Mouse (Mus musculus) kidney, embryonic 15.5 days (tissue): ENCODE measurements at regions not wholly inside any gene's neighbourhood (a gene's known extent, or its start where the extent isn't known, plus 50 kb on each side); places are given as distances from the start of the nearest gene placed in this dataset.

Experiments used
- ATAC-seq: fragments of 200-750 bp; cut with Nextera tagmentation; replicated peaks from 2 replicates; pipeline ENCODE4 v1.8.0; 2017; ENCODE audit warnings: moderate TSS enrichment; ENCODE audit not compliant: low FRiP score
- H3K27ac ChIP-seq: fragments of 300-500 bp; sonication (generic); 2 replicates; pipeline ENCODE4 v1.5.1; 2015; ENCODE audit warnings: mild to moderate bottlenecking, inconsistent platforms
- H3K27me3 ChIP-seq: fragments of 300-500 bp; sonication (generic); 2 replicates; pipeline ENCODE4 v1.6.1; 2015; ENCODE audit warnings: inconsistent platforms
- H3K36me3 ChIP-seq: fragments of 300-500 bp; sonication (generic); 2 replicates; pipeline ENCODE4 v1.6.1; 2015; ENCODE audit warnings: inconsistent platforms
- H3K4me1 ChIP-seq: fragments of 300-500 bp; sonication (generic); 2 replicates; pipeline ENCODE4 v1.6.1; 2015; ENCODE audit warnings: inconsistent platforms
- H3K4me2 ChIP-seq: fragments of 300-500 bp; sonication (generic); 2 replicates; pipeline ENCODE4 v1.6.1; 2015; ENCODE audit warnings: moderate library complexity, mild to moderate bottlenecking, inconsistent platforms
- H3K4me3 ChIP-seq: fragments of 300-500 bp; sonication (generic); replicated peaks from 2 replicates; pipeline ENCODE4 v1.5.1; 2015; ENCODE audit warnings: mild to moderate bottlenecking, inconsistent platforms
- H3K9ac ChIP-seq: fragments of 300-500 bp; sonication (generic); 2 replicates; pipeline ENCODE4 v1.6.1; 2015; ENCODE audit warnings: mild to moderate bottlenecking, inconsistent platforms
- H3K9me3 ChIP-seq: fragments of 300-500 bp; sonication (generic); replicated peaks from 2 replicates; pipeline ENCODE4 v1.6.1; 2016; ENCODE audit warnings: inconsistent platforms
- WGBS: fragments of 180-500 bp; shearing (Covaris S2); methylation state at CpG from one replicate; pipeline ENCODE4 v1.1.7; 2015; ENCODE audit warnings: mixed read lengths; 5-methylcytosine and 5-hydroxymethylcytosine counted together

DNA sequence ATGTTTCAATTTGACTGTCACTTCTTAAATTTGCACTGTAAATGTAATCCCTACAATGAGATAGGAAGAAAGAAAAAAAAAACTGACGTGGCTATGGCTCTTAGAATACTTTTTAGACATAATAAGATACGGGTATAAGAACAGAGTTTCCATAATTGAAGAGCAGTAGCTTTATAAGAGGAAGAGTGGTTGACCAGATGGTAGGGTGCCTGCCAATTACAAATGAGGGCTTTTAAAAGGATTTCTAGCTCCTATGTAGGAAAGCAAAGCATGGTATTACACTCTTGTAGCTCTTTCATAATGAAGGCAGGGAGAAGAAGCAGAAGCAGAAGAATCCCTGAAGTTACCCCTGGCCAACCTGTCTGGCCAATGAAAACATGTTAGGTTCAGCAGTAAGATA lies 239.7 kb upstream of the Car10 start:
- no peaks in the 10 kb centered on the region for H3K9me3 ChIP-seq
- H3K9ac ChIP-seq = no peak overlapping the region
- no peak overlapping the region for H3K4me2 ChIP-seq
- H3K27me3 ChIP-seq = no peaks in the 10 kb centered on the region
- H3K4me3 ChIP-seq = no peak overlapping the region
- no peak for ATAC-seq
- H3K36me3 ChIP-seq = no peaks in the 10 kb centered on the region
- no peak overlapping the region for H3K27ac ChIP-seq
- 67% methylated on average over 2 of the region's 2 CpGs for WGBS
- H3K4me1 ChIP-seq = no peaks in the 10 kb centered on the region

DNA sequence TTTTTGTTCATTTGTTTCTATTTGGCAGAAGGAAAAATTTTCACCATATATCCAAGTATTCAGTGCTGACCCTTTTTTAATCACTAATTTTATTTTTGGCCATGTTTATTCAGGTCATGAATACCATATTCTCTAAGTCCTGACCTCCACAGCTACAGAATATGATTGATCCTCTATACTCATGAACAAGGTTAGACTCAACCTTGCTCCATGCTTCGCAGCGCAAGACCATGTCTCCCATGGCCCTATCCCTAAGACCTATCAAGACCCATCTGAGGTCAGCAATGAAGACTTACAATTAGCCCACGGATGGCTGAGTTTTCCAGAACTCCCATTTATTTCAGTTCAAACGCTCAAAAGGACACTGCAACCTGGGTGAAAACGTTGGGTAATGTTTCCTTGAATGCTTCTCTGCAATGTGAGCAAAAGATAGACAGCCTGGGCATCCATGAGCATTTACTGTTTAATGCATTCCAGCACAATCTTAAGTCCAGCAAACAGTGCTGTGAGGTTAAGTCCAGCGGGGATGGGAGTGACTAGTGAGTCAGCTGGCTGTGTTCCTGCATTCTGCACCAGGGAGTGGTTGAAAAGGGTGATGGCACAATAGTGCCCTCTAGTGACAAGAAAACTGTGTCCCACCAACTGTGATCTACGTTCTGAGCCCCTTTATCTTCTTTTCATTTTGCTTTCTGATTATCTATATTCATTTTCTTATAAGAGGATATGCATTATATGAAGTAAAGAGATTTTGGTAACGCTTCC lies 208.0 kb upstream of the Car10 start:
- no peak overlapping the region for H3K4me2 ChIP-seq
- peak; percentile 80; the same call in 1 of the 2 replicates for ATAC-seq
- H3K27ac ChIP-seq = no peak overlapping the region
- H3K4me1 ChIP-seq = no peaks in the 10 kb centered on the region
- no peaks in the 10 kb centered on the region for H3K27me3 ChIP-seq
- no peaks in the 10 kb centered on the region for H3K9me3 ChIP-seq
- H3K36me3 ChIP-seq = no peaks in the 10 kb centered on the region
- WGBS = 51% methylated on average over 8 of the region's 8 CpGs
- H3K9ac ChIP-seq = no peak overlapping the region
- no peak overlapping the region for H3K4me3 ChIP-seq

GRCm38 (mm10) chr11:92899296-92899695 lies 198.5 kb upstream of the Car10 start:
- Histone ChIP-seq H3K4me2 (no peak overlapping the region), H3K9ac (no peak overlapping the region), H3K4me3 (no peak overlapping the region), H3K27ac (no peak overlapping the region), H3K27me3 (no peaks in the 10 kb centered on the region), H3K4me1 (no peaks in the 10 kb centered on the region), H3K9me3 (no peaks in the 10 kb centered on the region), H3K36me3 (no peaks in the 10 kb centered on the region)
- no peak for ATAC-seq
- 22% methylated on average over 7 of the region's 7 CpGs for WGBS
